Mouse (Mus musculus) MEL (cell line): ENCODE measurements at regions not wholly inside any gene's neighbourhood (a gene's known extent, or its start where the extent isn't known, plus 50 kb on each side); places are given as distances from the start of the nearest gene placed in this dataset.

Source experiments
- DNase-seq: peaks from one replicate; pipeline ENCODE4 v3.0.0; 2011; ENCODE audit warnings: low read depth, low spot score
- H3K27ac ChIP-seq: 2 replicates; pipeline ENCODE4 v1.5.1; 2012; ENCODE audit warnings: low read depth, mild to moderate bottlenecking, control low read depth, low read length, moderate library complexity; ENCODE audit not compliant: control insufficient read depth
- H3K27me3 ChIP-seq, 2 experiments: fragments of 150-350 bp in 1 of 2; sonication (generic) in 1 of 2; 2 replicates each; pipeline ENCODE4 v1.6.1; 2012; ENCODE audit warnings: low read length in 2 of 2, mild to moderate bottlenecking in 2 of 2, improper control_type of control experiment in 1 of 2, moderate library complexity in 1 of 2; ENCODE audit not compliant: insufficient read depth in 2 of 2, control insufficient read depth in 1 of 2
- H3K36me3 ChIP-seq, 2 experiments: 2 replicates each; pipeline ENCODE4 v1.6.1; 2012 to 2014; ENCODE audit warnings: low read length in 2 of 2, improper control_type of control experiment in 1 of 2, inconsistent platforms in 1 of 2, mild to moderate bottlenecking in 1 of 2; ENCODE audit not compliant: insufficient read depth in 2 of 2, control insufficient read depth in 1 of 2
- H3K4me1 ChIP-seq, 2 experiments: fragments of 150-350 bp in 1 of 2; sonication (generic) in 1 of 2; 2 replicates each; pipeline ENCODE4 v1.6.1; 2012; ENCODE audit warnings: low read length in 2 of 2, improper control_type of control experiment in 1 of 2, mild to moderate bottlenecking in 1 of 2; ENCODE audit not compliant: insufficient read depth in 2 of 2, control insufficient read depth in 1 of 2
- H3K4me3 ChIP-seq, 2 experiments: fragments of 150-350 bp in 1 of 2; sonication (generic) in 1 of 2; 2 replicates each; pipeline ENCODE4 v1.5.1; 2012; ENCODE audit warnings: low read depth in 2 of 2, low read length in 2 of 2, mild to moderate bottlenecking in 2 of 2, moderate library complexity in 2 of 2, control low read depth in 1 of 2, improper control_type of control experiment in 1 of 2; ENCODE audit not compliant: control insufficient read depth in 1 of 2, insufficient read depth in 1 of 2
- H3K79me2 ChIP-seq: 2 replicates; pipeline ENCODE4 v1.6.1; 2012; ENCODE audit warnings: mild to moderate bottlenecking, low read length, moderate library complexity; ENCODE audit not compliant: control insufficient read depth, poor library complexity, insufficient read depth
- H3K9ac ChIP-seq: 2 replicates; pipeline ENCODE4 v1.6.1; 2012; ENCODE audit warnings: low read depth, mild to moderate bottlenecking, control low read depth, low read length, moderate library complexity; ENCODE audit not compliant: control insufficient read depth, poor library complexity, severe bottlenecking
- H3K9me3 ChIP-seq: fragments of 150-350 bp; sonication (generic); replicated peaks from 2 replicates; pipeline ENCODE4 v1.6.1; 2012; ENCODE audit warnings: mild to moderate bottlenecking, low read length, improper control_type of control experiment, moderate library complexity; ENCODE audit not compliant: insufficient read depth
- CHD2 ChIP-seq: IDR thresholded peaks from 2 replicates; pipeline ENCODE4 v1.6.1; 2011; ENCODE audit warnings: low read length, improper control_type of control experiment
- ELF1 ChIP-seq: IDR thresholded peaks from 2 replicates; pipeline ENCODE4 v1.6.1; 2014; ENCODE audit warnings: low read depth, mild to moderate bottlenecking, inconsistent platforms, low read length, improper control_type of control experiment, moderate library complexity
- EP300 ChIP-seq, 2 experiments: IDR thresholded peaks; 2 replicates each; pipeline ENCODE4 v1.6.1; 2011; ENCODE audit warnings: improper control_type of control experiment in 2 of 2, low read length in 2 of 2, low read depth in 1 of 2, mild to moderate bottlenecking in 1 of 2
- ETS1 ChIP-seq: IDR thresholded peaks from 2 replicates; pipeline ENCODE4 v1.6.1; 2012; ENCODE audit warnings: low read depth, mild to moderate bottlenecking, inconsistent platforms, low read length, improper control_type of control experiment, moderate library complexity
- GABPA ChIP-seq: IDR thresholded peaks from 2 replicates; pipeline ENCODE4 v1.6.1; 2012; ENCODE audit warnings: low read depth, mild to moderate bottlenecking, inconsistent platforms, low read length, improper control_type of control experiment, moderate library complexity
- HCFC1 ChIP-seq: IDR thresholded peaks from 2 replicates; pipeline ENCODE4 v1.6.1; 2012; ENCODE audit warnings: low read depth, mild to moderate bottlenecking, inconsistent platforms, low read length, improper control_type of control experiment, moderate library complexity
- MAX ChIP-seq: IDR thresholded peaks from 2 replicates; pipeline ENCODE4 v1.6.1; 2011; ENCODE audit warnings: low read length, improper control_type of control experiment
- MEF2A ChIP-seq: IDR thresholded peaks from 2 replicates; pipeline ENCODE4 v1.6.1; 2014; ENCODE audit warnings: low read depth, mild to moderate bottlenecking, inconsistent platforms, low read length, improper control_type of control experiment; ENCODE audit not compliant: poor library complexity, insufficient replicate concordance, severe bottlenecking; ENCODE audit errors: extremely low read depth
- MXI1 ChIP-seq: IDR thresholded peaks from 2 replicates; pipeline ENCODE4 v1.6.1; 2011; ENCODE audit warnings: mild to moderate bottlenecking, low read depth, low read length, improper control_type of control experiment
- MYB ChIP-seq: IDR thresholded peaks from 2 replicates; pipeline ENCODE4 v1.6.1; 2011; ENCODE audit warnings: mild to moderate bottlenecking, low read depth, low read length, improper control_type of control experiment
- NELFE ChIP-seq: IDR thresholded peaks from 2 replicates; pipeline ENCODE4 v1.6.1; 2011; ENCODE audit warnings: low read depth, low read length, improper control_type of control experiment
- POLR2AphosphoS2 ChIP-seq: IDR thresholded peaks from 2 replicates; pipeline ENCODE4 v1.6.1; 2011; ENCODE audit warnings: low read length, improper control_type of control experiment
- RAD21 ChIP-seq: IDR thresholded peaks from 2 replicates; pipeline ENCODE4 v1.6.1; 2011; ENCODE audit warnings: mild to moderate bottlenecking, low read depth, low read length, improper control_type of control experiment
- TAL1 ChIP-seq: IDR thresholded peaks from 2 replicates; pipeline ENCODE4 v1.6.1; 2012; ENCODE audit warnings: mild to moderate bottlenecking, inconsistent platforms, low read length, moderate library complexity, mixed read lengths
- TCF12 ChIP-seq: IDR thresholded peaks from 2 replicates; pipeline ENCODE4 v1.6.1; 2014; ENCODE audit warnings: low read depth, mild to moderate bottlenecking, inconsistent platforms, low read length, improper control_type of control experiment, moderate library complexity
- UBTF ChIP-seq: IDR thresholded peaks from 2 replicates; pipeline ENCODE4 v1.6.1; 2012; ENCODE audit warnings: low read depth, mild to moderate bottlenecking, inconsistent platforms, low read length, improper control_type of control experiment, moderate library complexity, borderline replicate concordance; ENCODE audit not compliant: insufficient read depth
- USF1 ChIP-seq: IDR thresholded peaks from 2 replicates; pipeline ENCODE4 v1.6.1; 2014; ENCODE audit warnings: low read depth, mild to moderate bottlenecking, inconsistent platforms, low read length, improper control_type of control experiment, moderate library complexity
- ZC3H11A ChIP-seq: IDR thresholded peaks from 2 replicates; pipeline ENCODE4 v1.6.1; 2012; ENCODE audit warnings: low read depth, mild to moderate bottlenecking, inconsistent platforms, low read length, improper control_type of control experiment
- ZKSCAN1 ChIP-seq: IDR thresholded peaks from 2 replicates; pipeline ENCODE4 v1.6.1; 2012; ENCODE audit warnings: low read depth, mild to moderate bottlenecking, inconsistent platforms, low read length, improper control_type of control experiment, moderate library complexity
- ZMIZ1 ChIP-seq: IDR thresholded peaks from 2 replicates; pipeline ENCODE4 v1.6.1; 2012; ENCODE audit warnings: low read depth, mild to moderate bottlenecking, inconsistent platforms, low read length, improper control_type of control experiment, moderate library complexity
- ZNF384 ChIP-seq: IDR thresholded peaks from 2 replicates; pipeline ENCODE4 v1.6.1; 2012; ENCODE audit warnings: low read depth, mild to moderate bottlenecking, inconsistent platforms, low read length, improper control_type of control experiment

DNA sequence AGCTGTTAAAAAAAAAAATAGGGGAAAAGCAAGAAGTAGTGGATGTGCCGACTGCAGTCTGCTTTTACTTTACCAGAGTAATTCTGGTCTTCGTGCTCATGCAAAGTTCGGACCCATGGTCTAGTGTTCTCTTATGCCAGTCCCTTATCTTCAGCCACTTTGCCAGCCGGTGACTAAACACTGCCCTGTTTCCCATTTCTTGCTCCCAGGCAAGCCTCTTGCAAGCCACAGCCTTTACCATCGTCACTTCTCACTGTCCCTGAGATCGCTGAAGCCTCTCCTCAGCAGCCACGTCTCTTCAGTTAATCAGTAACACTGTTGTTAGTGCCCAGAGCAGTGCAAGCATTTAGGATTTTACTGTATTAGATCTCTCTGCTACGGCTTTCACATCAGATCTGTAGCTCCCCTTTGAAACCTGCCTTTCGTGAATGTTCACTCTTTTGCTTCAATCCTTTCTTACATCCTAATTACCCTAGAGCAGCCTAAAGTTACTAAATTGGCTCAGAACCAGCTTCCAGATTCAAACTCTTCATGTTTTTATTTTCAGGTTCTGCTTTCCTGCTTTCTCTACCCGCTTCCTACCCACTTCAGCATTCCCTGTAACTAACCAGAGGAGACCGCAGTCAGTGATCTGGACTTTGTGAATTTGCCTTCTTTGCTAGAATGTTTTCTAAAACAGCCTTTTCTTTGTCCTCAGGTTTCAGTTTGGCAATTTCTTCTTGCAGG, 184.5 kb upstream of the Emcn start:
- Histone ChIP-seq H3K4me1 (no peaks in the 10 kb centered on the region), H3K27me3 (no peaks in the 10 kb centered on the region), H3K9ac (no peak overlapping the region), H3K4me3 (no peak overlapping the region), H3K27ac (no peak overlapping the region), H3K79me2 (no peaks in the 10 kb centered on the region), H3K9me3 (no peaks in the 10 kb centered on the region), H3K36me3 (no peaks in the 10 kb centered on the region)
- DNase-seq: no peak
- TF ChIP-seq TCF12 (no peak), GABPA (no peak), ZMIZ1 (no peak), NELFE (no peak), MXI1 (no peak), ZKSCAN1 (no peak), MAX (no peak), HCFC1 (no peak), ELF1 (no peak), UBTF (no peak), TAL1 (no peak), ETS1 (no peak), EP300 (IDR thresholded peaks at IDR 0.05; ENCODE audit: low read depth in 1 of 2, low read length in 2 of 2) (no peak), USF1 (no peak)

DNA sequence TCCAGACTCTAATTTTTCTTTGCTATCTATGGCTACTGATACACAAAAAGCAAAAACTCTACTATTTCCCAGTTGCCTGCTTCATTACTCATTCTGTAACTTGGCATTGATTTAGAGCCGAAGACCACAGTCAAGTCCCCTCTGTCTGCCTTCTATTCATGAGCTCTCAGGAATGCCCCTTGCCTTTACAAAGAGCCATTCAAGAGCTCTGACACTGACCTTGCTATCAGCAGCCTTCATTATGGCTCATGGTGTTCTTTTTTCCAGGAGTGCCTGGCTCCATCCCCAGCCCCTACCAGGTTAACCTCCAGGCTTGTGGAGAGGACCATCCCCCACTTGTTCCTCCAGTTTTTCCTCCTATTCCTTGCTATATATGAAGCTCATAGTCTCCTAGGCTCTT, 151.8 kb upstream of the Emcn start:
- Histone ChIP-seq H3K79me2 (no peaks in the 10 kb centered on the region), H3K36me3 (no peaks in the 10 kb centered on the region), H3K9me3 (no peaks in the 10 kb centered on the region), H3K9ac (no peak overlapping the region), H3K4me3 (no peak overlapping the region), H3K4me1 (no peaks in the 10 kb centered on the region), H3K27me3 (no peaks in the 10 kb centered on the region), H3K27ac (no peak overlapping the region)
- DNase-seq: no peak
- TF ChIP-seq MXI1 (no peak), POLR2AphosphoS2 (no peak), HCFC1 (no peak), MEF2A (no peak), GABPA (no peak), MYB (no peak), RAD21 (no peak), CHD2 (no peak), ETS1 (no peak), ELF1 (no peak), ZNF384 (no peak), ZC3H11A (no peak), NELFE (no peak), MAX (no peak)
